8 mouse cellular contexts compared by ENCODE assay signal in genomic region chr12:81781105-81781909, GRCm38 (mm10). TPM values are rescaled to one million over a fixed set of nuclear protein-coding genes. Genes with fewer than 3 reads are reported as not detected.
A peak's percentile ranks its signal among the peaks of the same experiment; 100 is the strongest.
DNase-seq lines count a peak whose midpoint lies in the region; ATAC-seq and TF ChIP-seq lines count a peak whose summit lies in the region.

Map3k9 (minus strand) TSS chr12:81781175.

- peaks cover 86% of the 10 kb centered on the region for H3K27me3 ChIP-seq in heart, embryonic 13.5 days (replicated peaks)
- peaks cover 5% of the 10 kb centered on the region; the same call in 1 of the 2 replicates for H3K27me3 ChIP-seq in kidney, postnatal 0 days (ENCODE audit: insufficient read depth, low read length)
- H3K27me3 ChIP-seq in liver, adult 2 months (ENCODE audit: control insufficient read depth, insufficient read depth, low read length) = peaks cover 10% of the 10 kb centered on the region

- no peaks in the 10 kb centered on the region for H3K36me3 ChIP-seq in heart, embryonic 13.5 days
- no peaks in the 10 kb centered on the region for H3K36me3 ChIP-seq in kidney, postnatal 0 days (ENCODE audit: insufficient read depth, low read length)
- no peaks in the 10 kb centered on the region for H3K36me3 ChIP-seq in liver, adult 2 months (ENCODE audit: control insufficient read depth, insufficient read depth, low read length)

- WGBS in heart, embryonic 13.5 days = 1% methylated on average over 42 of the region's 56 CpGs
- WGBS in kidney, postnatal 0 days = 1% methylated on average over 53 of the region's 56 CpGs
- WGBS in liver, adult 2 months = 2% methylated on average over 50 of the region's 56 CpGs

- H3K27ac ChIP-seq in heart, embryonic 13.5 days (replicated peaks) = no peak within 1 kb of the TSS
- peak within 1 kb of the TSS; percentile 86 for H3K27ac ChIP-seq in kidney, postnatal 0 days
- no peak within 1 kb of the TSS for H3K27ac ChIP-seq in liver, adult 2 months (replicated peaks; ENCODE audit: insufficient read depth, low read depth, low read length)

- H3K79me2 ChIP-seq in liver, adult 2 months (ENCODE audit: control insufficient read depth, insufficient read depth, low read length) = no peaks in the 10 kb centered on the region

- ATAC-seq in erythroid progenitor cell, adult 5-6 weeks (replicated peaks; ENCODE audit: low FRiP score, poor library complexity, severe bottlenecking) = peak; percentile 49; the same call in 1 of the 2 replicates
- peak; percentile 94 for ATAC-seq in heart, embryonic 13.5 days (ENCODE audit: extremely low read depth, insufficient number of reproducible peaks, low FRiP score, low TSS enrichment)
- peak; percentile 97 for ATAC-seq in kidney, postnatal 0 days (replicated peaks; ENCODE audit: low FRiP score, low read depth)
- peak; percentile 96 for ATAC-seq in monocyte, adult 5-6 weeks (replicated peaks; ENCODE audit: insufficient number of reproducible peaks, low FRiP score, low TSS enrichment, poor library complexity, severe bottlenecking)

- DNase-seq in A20 (ENCODE audit: low read depth, low spot score) = peak; percentile 96
- peak; percentile 83 for DNase-seq in brain, embryonic 18.5 days (ENCODE audit: low read depth, low spot score)
- peak; percentile 87 for DNase-seq in kidney, postnatal 0 days (ENCODE audit: low spot score)
- peak; percentile 65 for DNase-seq in liver, adult 2 months (ENCODE audit: extremely low read depth, low read depth, low spot score)
- DNase-seq in spleen, postnatal 36 days (ENCODE audit: low spot score in 2 of 2) = peak; percentile 92

- peak within 1 kb of the TSS; percentile 76 for H3K4me3 ChIP-seq in heart, embryonic 13.5 days
- H3K4me3 ChIP-seq in kidney, postnatal 0 days (replicated peaks; ENCODE audit: low read depth, low read length) = peak within 1 kb of the TSS; percentile 61
- peak within 1 kb of the TSS; percentile 51 for H3K4me3 ChIP-seq in liver, adult 2 months (ENCODE audit: insufficient read depth, low read depth, low read length)

- no peak for TF ChIP-seq POLR2A in liver, adult 2 months (IDR thresholded peaks at IDR 0.05; ENCODE audit: extremely low read depth, insufficient read depth, low read length)

- H3K4me2 ChIP-seq in heart, embryonic 13.5 days = peak within 1 kb of the TSS; percentile 99
- peak within 1 kb of the TSS; percentile 89 for H3K4me2 ChIP-seq in kidney, postnatal 0 days (ENCODE audit: low read length)

- H3K4me1 ChIP-seq in heart, embryonic 13.5 days = peaks cover 14% of the 10 kb centered on the region
- H3K4me1 ChIP-seq in kidney, postnatal 0 days (replicated peaks; ENCODE audit: insufficient read depth, low read length) = no peaks in the 10 kb centered on the region; the same call in 1 of the 2 replicates
- peaks cover 3% of the 10 kb centered on the region; the same call in 1 of the 2 replicates for H3K4me1 ChIP-seq in liver, adult 2 months (ENCODE audit: control insufficient read depth, insufficient read depth, low read length)

- peak within 1 kb of the TSS; percentile 76 for H3K9ac ChIP-seq in heart, embryonic 13.5 days
- H3K9ac ChIP-seq in kidney, postnatal 0 days (ENCODE audit: low read depth, low read length) = peak within 1 kb of the TSS; percentile 76
- H3K9ac ChIP-seq in liver, adult 2 months (ENCODE audit: low read depth, low read length) = peak within 1 kb of the TSS; percentile 25

- peak; percentile 27; the same call in 1 of the 2 replicates for TF ChIP-seq CTCF in kidney, postnatal 0 days (IDR thresholded peaks at IDR 0.05; ENCODE audit: low read depth)
- no peak; the same call in 1 of the 2 replicates for TF ChIP-seq CTCF in liver, adult 2 months (IDR thresholded peaks at IDR 0.05; ENCODE audit: low read depth, low read length)

- no peaks in the 10 kb centered on the region for H3K9me3 ChIP-seq in heart, embryonic 13.5 days
- H3K9me3 ChIP-seq in kidney, postnatal 0 days (replicated peaks; ENCODE audit: low read length) = no peaks in the 10 kb centered on the region

RNA-seq across cellular contexts. Expression of gene Map3k9, which starts in this region (rescaled TPM):
- 0.72 TPM in 1 of 2 replicates, not detected in the other for total RNA-seq in erythroid progenitor cell, adult 5-6 weeks (2015; ENCODE audit: low replicate concordance)
- total RNA-seq in erythroid progenitor cell, adult 5-6 weeks (2017; ENCODE audit: low replicate concordance) = 0.13 and 0.83 TPM in 2 replicates
- polyA plus RNA-seq in heart, embryonic 13.5 days (2015; fragmentation: Nextera tagmentation; extraction: Ambion mirVana) = 0.15 and 0.20 TPM in 2 replicates
- polyA plus RNA-seq in kidney, postnatal 0 days (2015; fragmentation: Nextera tagmentation; extraction: Ambion mirVana) = 1.3 and 1.4 TPM in 2 replicates
- 0.09 and 0.13 TPM in 2 replicates for total RNA-seq in liver, adult 2 months (2014; rRNA removed)
- polyA plus RNA-seq in liver, adult 2 months (2012; rRNA removed) = 0.07 TPM in 1 of 2 replicates, not detected in the other
- 3.7 to 4.4 TPM (median 4.4 TPM) in 3 replicates for total RNA-seq in monocyte, adult 5-6 weeks (2017)

Comparison
In these comparisons a context has a peak if more than half of its experiments do, and no peak if none do; other contexts are left out.
1. Peak in ATAC-seq in erythroid progenitor cell, adult 5-6 weeks; RNA of the gene not detected or under 1 TPM.
2. Peak in ATAC-seq, H3K4me3 ChIP-seq, H3K9ac ChIP-seq and H3K4me2 ChIP-seq in heart, embryonic 13.5 days; RNA of the gene not detected or under 1 TPM.
3. Peak in DNase-seq, H3K4me3 ChIP-seq and H3K9ac ChIP-seq in liver, adult 2 months; RNA of the gene not detected or under 1 TPM.
4. H3K9ac ChIP-seq: peak in every context shown above with its lines; median percentile 76 in heart, embryonic 13.5 days; 76 in kidney, postnatal 0 days; 25 in liver, adult 2 months.